ENCODE assay signal across 8 mouse cellular contexts in genomic region chr3:9340344-9340743, GRCm38 (mm10).
A peak's percentile ranks its signal among the peaks of the same experiment; 100 is the strongest.
DNase-seq lines count a peak whose midpoint lies in the region; ATAC-seq lines count a peak whose summit lies in the region.

No protein-coding gene starts in this region.

- 28% methylated on average over 4 of the region's 4 CpGs for WGBS in kidney, embryonic 16.5 days
- 34% methylated on average over 4 of the region's 4 CpGs for WGBS in forebrain, embryonic 10.5 days
- 19% methylated on average over 4 of the region's 4 CpGs for WGBS in intestine, embryonic 15.5 days
- 38% methylated on average over 4 of the region's 4 CpGs for WGBS in neural tube, embryonic 13.5 days

- H3K9ac ChIP-seq in kidney, embryonic 16.5 days (replicated peaks; ENCODE audit: low read length), result peak overlapping the region; percentile 49
- H3K9ac ChIP-seq in intestine, embryonic 15.5 days, result no peak overlapping the region
- peak overlapping the region; percentile 55 for H3K9ac ChIP-seq in neural tube, embryonic 13.5 days

- H3K4me3 ChIP-seq in kidney, embryonic 16.5 days (ENCODE audit: low read length), result peak overlapping the region; percentile 44
- H3K4me3 ChIP-seq in forebrain, embryonic 10.5 days, result peak overlapping the region; percentile 49
- H3K4me3 ChIP-seq in intestine, embryonic 15.5 days (replicated peaks), result peak overlapping the region; percentile 34
- H3K4me3 ChIP-seq in neural tube, embryonic 13.5 days, result peak overlapping the region; percentile 37

- ATAC-seq in kidney, embryonic 16.5 days (ENCODE audit: low FRiP score, low TSS enrichment), result 0 out of 2 replicates have a peak, but pooled peaks have one; percentile 64
- ATAC-seq in intestine, embryonic 15.5 days, result peak; percentile 62; the same call in 1 of the 2 replicates
- no peak for ATAC-seq in neural tube, embryonic 13.5 days (ENCODE audit: low read depth)

- DNase-seq in kidney, adult 8-10 months, result no peak
- no peak for DNase-seq in forebrain, embryonic 10.5 days (ENCODE audit: extremely low spot score, low spot score)
- no peak for DNase-seq in frontal cortex, postnatal 10 days (ENCODE audit: low spot score in 2 of 2)
- no peak for DNase-seq in right cerebral cortex, postnatal 14 days
- no peak for DNase-seq in lung, postnatal 4 days

- peak overlapping the region; percentile 66 for H3K4me2 ChIP-seq in kidney, embryonic 16.5 days (replicated peaks; ENCODE audit: low read depth, low read length)
- H3K4me2 ChIP-seq in intestine, embryonic 15.5 days (replicated peaks), result peak overlapping the region; percentile 82
- peak overlapping the region; percentile 68 for H3K4me2 ChIP-seq in neural tube, embryonic 13.5 days

- peak overlapping the region; percentile 47; the same call in 1 of the 2 replicates for H3K27ac ChIP-seq in kidney, embryonic 16.5 days (ENCODE audit: low read length)
- H3K27ac ChIP-seq in forebrain, embryonic 10.5 days, result peak overlapping the region; percentile 74; the same call in 1 of the 2 replicates
- H3K27ac ChIP-seq in intestine, embryonic 15.5 days, result no peak overlapping the region
- H3K27ac ChIP-seq in neural tube, embryonic 13.5 days (replicated peaks), result no peak overlapping the region

- no peaks in the 10 kb centered on the region for H3K9me3 ChIP-seq in kidney, embryonic 16.5 days (ENCODE audit: low read length)
- H3K9me3 ChIP-seq in forebrain, embryonic 10.5 days, result no peaks in the 10 kb centered on the region
- no peaks in the 10 kb centered on the region for H3K9me3 ChIP-seq in intestine, embryonic 15.5 days
- no peaks in the 10 kb centered on the region for H3K9me3 ChIP-seq in neural tube, embryonic 13.5 days

- H3K27me3 ChIP-seq in kidney, embryonic 16.5 days (ENCODE audit: insufficient read depth, low read length), result 0 out of 2 replicates have a peak, but pooled peaks cover 4% of the 10 kb centered on the region
- peaks cover 54% of the 10 kb centered on the region for H3K27me3 ChIP-seq in forebrain, embryonic 10.5 days (ENCODE audit: poor library complexity, severe bottlenecking)
- H3K27me3 ChIP-seq in intestine, embryonic 15.5 days (replicated peaks), result no peaks in the 10 kb centered on the region
- peaks cover 11% of the 10 kb centered on the region for H3K27me3 ChIP-seq in neural tube, embryonic 13.5 days

- peaks cover 15% of the 10 kb centered on the region; the same call in 1 of the 2 replicates for H3K4me1 ChIP-seq in kidney, embryonic 16.5 days (ENCODE audit: insufficient read depth, low read length)
- peaks cover 41% of the 10 kb centered on the region for H3K4me1 ChIP-seq in forebrain, embryonic 10.5 days
- H3K4me1 ChIP-seq in intestine, embryonic 15.5 days (replicated peaks), result peaks cover 10% of the 10 kb centered on the region; the same call in 1 of the 2 replicates
- peaks cover 28% of the 10 kb centered on the region for H3K4me1 ChIP-seq in neural tube, embryonic 13.5 days (replicated peaks)

- no peaks in the 10 kb centered on the region for H3K36me3 ChIP-seq in kidney, embryonic 16.5 days (ENCODE audit: insufficient read depth, low read length)
- no peaks in the 10 kb centered on the region for H3K36me3 ChIP-seq in forebrain, embryonic 10.5 days (replicated peaks)
- H3K36me3 ChIP-seq in intestine, embryonic 15.5 days, result no peaks in the 10 kb centered on the region
- no peaks in the 10 kb centered on the region for H3K36me3 ChIP-seq in neural tube, embryonic 13.5 days

Comparison
In these comparisons a context has a peak if more than half of its experiments do, and no peak if none do; other contexts are left out.
1. H3K27ac ChIP-seq: peak in kidney, embryonic 16.5 days (single experiment) and forebrain, embryonic 10.5 days (single experiment); none in intestine, embryonic 15.5 days (single experiment) and neural tube, embryonic 13.5 days (single experiment).
2. Peak in every context shown above with its lines, with median percentiles within 50 percentile points of each other: H3K4me2 ChIP-seq and H3K4me3 ChIP-seq.